Mouse (Mus musculus) hindbrain, embryonic 14.5 days (tissue): ENCODE data around the gene Gpr62. TPM values are rescaled to one million over a fixed set of nuclear protein-coding genes. Genes with fewer than 3 reads are reported as not detected.
A peak's percentile ranks its signal among the peaks of the same experiment; 100 is the strongest.

Experiments
- ATAC-seq: fragments of 200-750 bp; cut with Nextera tagmentation; 2 replicates; pipeline ENCODE4 v1.8.0; 2017; ENCODE audit warnings: moderate number of reproducible peaks, mild to moderate bottlenecking, moderate TSS enrichment, moderate library complexity; ENCODE audit not compliant: low FRiP score
- DNase-seq: peaks from one replicate; pipeline ENCODE4 v3.0.0-alpha.2; 2015; ENCODE audit warnings: low spot score
- H3K27ac ChIP-seq: fragments of 300-500 bp; sonication (generic); 2 replicates; pipeline ENCODE4 v1.5.1; 2014; ENCODE audit warnings: mild to moderate bottlenecking, moderate library complexity
- H3K27me3 ChIP-seq: fragments of 300-500 bp; sonication (generic); 2 replicates; pipeline ENCODE4 v1.6.1; 2014; ENCODE audit warnings: mild to moderate bottlenecking, low read length, mixed read lengths; ENCODE audit not compliant: control insufficient read depth, insufficient read depth
- H3K36me3 ChIP-seq: fragments of 300-500 bp; sonication (generic); replicated peaks from 2 replicates; pipeline ENCODE4 v1.6.1; 2014; ENCODE audit not compliant: control insufficient read depth, insufficient read depth
- H3K4me1 ChIP-seq: fragments of 300-500 bp; sonication (generic); replicated peaks from 2 replicates; pipeline ENCODE4 v1.6.1; 2014; ENCODE audit warnings: antibody characterized with exemption, low read length, mixed read lengths; ENCODE audit not compliant: control insufficient read depth, insufficient read depth
- H3K4me2 ChIP-seq: fragments of 300-500 bp; sonication (generic); replicated peaks from 2 replicates; pipeline ENCODE4 v1.6.1; 2014; ENCODE audit warnings: mild to moderate bottlenecking, moderate library complexity
- H3K4me3 ChIP-seq: fragments of 300-500 bp; sonication (generic); replicated peaks from 2 replicates; pipeline ENCODE4 v1.5.1; 2014; ENCODE audit warnings: mild to moderate bottlenecking, low read length
- H3K9ac ChIP-seq: fragments of 300-500 bp; sonication (generic); 2 replicates; pipeline ENCODE4 v1.6.1; 2014
- H3K9me3 ChIP-seq: fragments of 300-500 bp; sonication (generic); 2 replicates; pipeline ENCODE4 v1.6.1; 2016; ENCODE audit warnings: low read length; ENCODE audit not compliant: control insufficient read depth
- WGBS: fragments of 180-500 bp; shearing (Covaris S2); extraction: QIAGEN DNeasy Blood & Tissue Kit; methylation state at CpG from one replicate; pipeline ENCODE4 v1.1.7; 2014; 5-methylcytosine and 5-hydroxymethylcytosine counted together
- polyA plus RNA-seq: library from polyadenylated mRNA; unstranded; fragments of >200 nt; fragmentation: Nextera tagmentation; extraction: Ambion mirVana; gene quantifications from 2 replicates; pipeline ENCODE4 v1.2.1, GENCODE M21; 2014

Gpr62 gene
- polyA plus RNA-seq, 1 experiment from 2014 or later = 1.0 TPM

DNA sequence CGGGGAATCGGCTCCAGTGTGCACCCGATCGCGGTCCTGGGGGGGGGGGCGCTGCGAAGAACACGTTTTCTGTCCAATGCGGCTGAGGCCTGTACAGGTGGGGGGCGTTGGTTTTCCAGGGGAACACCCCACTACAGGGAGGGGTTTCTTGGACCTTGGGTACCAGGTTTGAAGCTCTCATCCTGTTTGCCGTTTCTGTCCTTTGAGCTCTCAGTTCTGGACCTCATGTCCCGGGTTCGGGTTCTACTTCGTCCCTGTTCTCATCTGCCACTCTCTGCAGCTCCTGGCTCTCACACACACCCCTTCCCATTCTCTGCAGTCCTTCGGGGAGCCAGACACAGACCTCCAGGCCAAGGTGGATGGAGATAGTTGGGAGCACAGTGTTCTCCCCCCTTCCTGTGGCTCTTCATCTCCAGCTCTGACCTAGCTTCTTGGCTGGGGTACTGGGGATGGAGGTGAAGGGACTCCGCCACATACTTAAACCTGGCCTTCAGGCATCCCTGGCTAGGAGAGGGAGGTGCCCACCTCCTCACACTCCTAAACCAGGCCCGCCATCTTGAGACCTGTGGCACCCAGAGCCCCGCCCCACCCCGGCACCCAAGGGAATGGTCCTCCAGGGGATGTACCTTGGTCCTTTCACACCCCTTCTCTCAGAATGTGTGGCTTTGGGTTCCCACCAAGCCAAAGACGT is 11.5 kb downstream of the Gpr62 start:
- H3K36me3 ChIP-seq = no peaks in the 10 kb centered on the region
- DNase-seq (no peak), ATAC-seq (no peak; the same call in 1 of the 2 replicates)
- WGBS = under 1% methylated on average over 14 of the region's 20 CpGs
- H3K27me3 ChIP-seq = no peaks in the 10 kb centered on the region
- peak overlapping the region; percentile 60 for H3K4me3 ChIP-seq
- no peaks in the 10 kb centered on the region for H3K9me3 ChIP-seq
- peak overlapping the region; percentile 91 for H3K9ac ChIP-seq
- H3K4me2 ChIP-seq = peak overlapping the region; percentile 96
- H3K27ac ChIP-seq = peak overlapping the region; percentile 81
- peaks cover 40% of the 10 kb centered on the region for H3K4me1 ChIP-seq

DNA sequence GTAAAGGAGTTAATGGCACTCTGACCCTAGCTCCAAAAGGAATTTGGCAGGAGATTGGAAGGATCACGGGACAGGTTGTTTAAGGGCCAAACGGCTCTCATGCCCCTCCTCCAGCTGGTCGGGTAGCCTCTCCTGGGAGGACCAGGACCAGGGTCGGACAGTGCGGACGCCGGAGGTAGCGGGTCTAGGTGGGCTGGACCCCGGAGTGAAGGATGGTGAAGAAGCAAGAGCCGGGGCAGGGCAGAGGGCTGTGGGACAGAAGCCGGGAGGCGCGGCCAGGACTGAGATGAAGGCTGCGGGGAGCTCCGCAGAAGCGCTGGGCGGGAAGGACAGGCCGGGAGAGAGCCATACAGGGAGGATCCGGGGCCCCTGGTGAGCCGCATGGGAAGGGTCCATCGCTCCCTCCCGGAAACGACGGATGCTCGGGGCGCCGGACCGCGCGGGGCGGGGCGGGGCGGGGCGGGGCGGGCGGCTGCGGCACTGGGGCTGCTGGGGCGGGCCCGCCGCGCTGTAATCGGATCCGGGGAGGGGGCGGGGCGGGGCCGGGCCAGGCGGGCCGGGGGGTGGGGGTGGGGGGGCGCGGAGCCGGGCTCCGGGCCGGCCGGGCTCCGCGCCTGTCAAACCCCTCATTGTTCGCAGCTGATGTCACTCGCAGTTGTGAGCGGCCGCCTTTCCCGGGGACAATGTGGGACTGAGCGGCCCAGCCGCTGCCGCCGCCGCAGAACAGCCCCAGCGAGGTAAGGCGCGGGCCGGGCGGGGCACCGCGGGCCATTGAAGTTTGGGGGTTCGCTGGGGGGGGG is 12.3 kb downstream of the Gpr62 start, which contains the start of gene Pcbp4:
Gene Pcbp4, plus strand, starts transcription at position 21 of the 800 bp plus-strand sequence.
- ATAC-seq (peak; percentile 65), DNase-seq (peak; percentile 57)
- no peaks in the 10 kb centered on the region for H3K9me3 ChIP-seq
- no peaks in the 10 kb centered on the region for H3K27me3 ChIP-seq
- H3K4me2 ChIP-seq = peak within 1 kb of the TSS; percentile 96
- H3K4me3 ChIP-seq = peak within 1 kb of the TSS; percentile 60
- peaks cover 44% of the 10 kb centered on the region for H3K4me1 ChIP-seq
- WGBS = 0% methylated on average over 36 of the region's 74 CpGs
- H3K27ac ChIP-seq = peak within 1 kb of the TSS; percentile 81
- no peaks in the 10 kb centered on the region for H3K36me3 ChIP-seq
- H3K9ac ChIP-seq = peak within 1 kb of the TSS; percentile 91

DNA sequence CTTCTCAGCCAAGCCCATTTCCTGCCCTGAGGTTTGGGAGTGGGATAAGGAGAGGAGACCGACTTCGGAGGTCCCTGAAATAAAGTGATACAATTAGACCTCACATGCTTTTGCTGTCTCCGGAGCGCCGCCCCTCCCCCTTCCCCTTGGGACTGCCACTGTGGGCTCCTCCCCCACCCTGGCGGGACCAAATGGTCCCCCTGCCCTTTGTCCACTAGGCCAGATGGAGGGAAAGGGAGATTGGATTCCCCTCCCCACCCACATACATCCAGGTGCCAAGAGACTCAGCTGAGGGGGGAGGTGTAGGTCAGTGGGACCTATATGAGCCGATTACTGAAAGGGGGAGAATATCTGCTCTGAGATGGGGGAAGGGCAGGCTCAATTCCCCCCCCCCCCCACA is 12.9 kb downstream of the Gpr62 start:
- Histone ChIP-seq H3K27me3 (no peaks in the 10 kb centered on the region), H3K9me3 (no peaks in the 10 kb centered on the region), H3K4me1 (peaks cover 45% of the 10 kb centered on the region), H3K36me3 (no peaks in the 10 kb centered on the region), H3K9ac (peak overlapping the region; percentile 91), H3K27ac (peak overlapping the region; percentile 81), H3K4me2 (peak overlapping the region; percentile 96), H3K4me3 (peak overlapping the region; percentile 60)
- under 1% methylated on average over 7 of the region's 7 CpGs for WGBS
- 0 out of 2 replicates have a peak, but pooled peaks have one; percentile 0 for ATAC-seq
- DNase-seq = no peak

DNA sequence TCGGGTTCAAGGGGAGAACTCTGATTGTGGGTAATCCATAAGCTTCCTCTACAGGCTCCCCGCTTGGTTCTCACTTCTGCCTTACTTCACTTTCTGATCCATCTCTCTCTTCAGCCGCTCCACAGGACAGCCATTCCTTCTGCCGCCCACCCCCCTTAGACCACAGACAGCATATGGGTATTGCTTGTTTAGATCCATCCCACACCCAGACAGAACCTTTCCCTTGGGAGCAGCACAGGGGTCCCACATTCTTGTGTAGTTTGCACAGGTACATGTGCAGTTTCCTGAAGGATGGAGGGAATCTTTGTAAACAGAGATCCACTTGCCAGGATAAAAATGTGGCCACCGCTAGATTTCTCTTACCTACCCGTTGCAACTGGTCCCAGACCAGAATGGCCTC is 13.4 kb downstream of the Gpr62 start:
- peak overlapping the region; percentile 96 for H3K4me2 ChIP-seq
- no peaks in the 10 kb centered on the region for H3K9me3 ChIP-seq
- peaks cover 44% of the 10 kb centered on the region for H3K4me1 ChIP-seq
- H3K9ac ChIP-seq = peak overlapping the region; percentile 91; the same call in 1 of the 2 replicates
- ATAC-seq (no peak), DNase-seq (no peak)
- no peaks in the 10 kb centered on the region for H3K27me3 ChIP-seq
- 21% methylated on average over 6 of the region's 6 CpGs for WGBS
- H3K36me3 ChIP-seq = no peaks in the 10 kb centered on the region
- no peak overlapping the region for H3K4me3 ChIP-seq
- peak overlapping the region; percentile 81; the same call in 1 of the 2 replicates for H3K27ac ChIP-seq

DNA sequence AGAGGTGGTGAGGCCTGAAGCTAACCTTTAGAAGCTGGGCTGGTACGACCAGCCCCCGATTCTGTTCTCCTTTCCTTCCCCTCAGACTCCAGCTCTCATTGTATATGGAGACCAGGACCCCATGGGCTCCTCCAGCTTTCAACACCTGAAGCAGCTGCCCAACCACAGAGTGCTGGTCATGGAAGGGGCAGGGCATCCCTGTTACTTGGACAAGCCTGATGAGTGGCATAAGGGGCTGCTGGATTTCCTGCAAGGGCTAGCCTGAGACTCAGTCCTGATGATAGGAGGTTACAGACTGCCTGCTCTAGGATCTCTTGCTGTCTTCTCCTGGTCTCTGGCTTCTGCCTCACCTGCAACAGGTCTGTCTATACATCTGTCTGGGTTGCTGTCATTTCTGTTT is 13.8 kb downstream of the Gpr62 start:
- WGBS = 65% methylated on average over 2 of the region's 2 CpGs
- DNase-seq = no peak
- H3K27ac ChIP-seq = no peak overlapping the region
- ATAC-seq = no peak
- H3K27me3 ChIP-seq = no peaks in the 10 kb centered on the region
- H3K4me3 ChIP-seq = no peak overlapping the region
- H3K9ac ChIP-seq = no peak overlapping the region
- peaks cover 41% of the 10 kb centered on the region for H3K4me1 ChIP-seq
- no peaks in the 10 kb centered on the region for H3K36me3 ChIP-seq
- no peak overlapping the region; the same call in 1 of the 2 replicates for H3K4me2 ChIP-seq
- H3K9me3 ChIP-seq = no peaks in the 10 kb centered on the region

DNA sequence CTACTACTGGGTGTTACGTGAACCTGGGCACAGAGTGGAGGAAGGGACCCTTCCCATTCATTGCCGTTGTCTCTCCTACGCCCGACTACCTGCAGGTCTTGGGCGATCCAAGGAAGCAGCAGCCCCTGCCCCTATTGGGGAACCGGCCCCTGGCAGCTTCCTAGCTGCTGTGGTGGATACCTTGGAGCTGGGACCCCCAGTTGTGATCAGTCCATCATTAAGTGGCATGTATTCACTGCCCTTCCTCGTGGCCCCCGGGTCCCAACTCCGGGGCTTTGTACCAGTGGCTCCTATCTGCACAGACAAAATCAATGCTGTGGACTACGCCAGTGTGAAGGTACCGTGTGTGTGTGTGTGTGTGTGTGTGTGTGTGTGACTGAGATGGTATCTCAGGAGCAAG is 14.4 kb downstream of the Gpr62 start:
- DNase-seq = no peak
- Histone ChIP-seq H3K9me3 (no peaks in the 10 kb centered on the region), H3K36me3 (no peaks in the 10 kb centered on the region), H3K27ac (no peak overlapping the region), H3K9ac (no peak overlapping the region), H3K4me2 (no peak overlapping the region), H3K4me1 (peaks cover 40% of the 10 kb centered on the region), H3K4me3 (no peak overlapping the region), H3K27me3 (no peaks in the 10 kb centered on the region)
- WGBS = 75% methylated on average over 11 of the region's 11 CpGs
- no peak for ATAC-seq

DNA sequence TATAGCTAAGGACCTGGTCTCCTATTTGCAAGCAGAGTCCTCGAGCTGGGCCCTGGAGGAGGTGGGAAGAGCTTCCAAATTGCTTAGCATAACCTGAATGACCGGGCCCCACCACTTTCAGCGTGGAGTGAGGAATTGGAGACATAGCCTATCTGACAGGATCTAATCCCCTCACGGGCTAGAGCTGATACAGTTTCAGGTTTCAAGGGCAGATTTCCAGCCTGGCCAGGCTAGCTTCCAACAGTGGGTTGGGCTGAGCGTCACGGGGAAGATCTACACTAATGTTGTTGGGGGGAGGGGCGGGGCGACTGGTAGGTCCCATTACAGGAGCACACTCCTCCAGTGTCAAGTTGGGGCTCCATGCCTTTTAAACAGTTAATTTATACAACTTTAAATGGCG is 15.1 kb downstream of the Gpr62 start:
- 31% methylated on average over 9 of the region's 9 CpGs for WGBS
- Histone ChIP-seq H3K4me2 (no peak overlapping the region), H3K27ac (no peak overlapping the region)

DNA sequence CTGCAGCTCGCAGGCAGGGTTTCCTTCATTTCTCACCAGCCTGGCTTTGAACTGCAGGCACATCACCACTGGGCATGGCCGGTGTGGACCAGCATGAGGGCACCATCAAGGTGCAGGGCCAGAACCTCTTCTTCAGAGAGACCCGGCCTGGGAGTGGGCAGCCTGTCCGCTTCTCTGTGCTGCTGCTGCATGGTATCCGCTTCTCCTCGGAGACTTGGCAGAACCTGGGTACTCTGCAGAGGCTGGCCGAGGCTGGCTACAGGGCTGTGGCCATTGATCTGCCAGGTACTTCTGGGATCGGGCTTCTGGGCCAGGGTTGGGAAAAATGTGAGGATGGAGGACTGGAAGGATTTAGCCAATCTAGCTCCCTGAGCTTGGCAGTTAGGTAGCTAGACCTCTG is 15.8 kb downstream of the Gpr62 start:
- WGBS = 89% methylated on average over 8 of the region's 8 CpGs
- no peaks in the 10 kb centered on the region for H3K27me3 ChIP-seq
- no peak overlapping the region for H3K4me3 ChIP-seq
- no peak overlapping the region for H3K27ac ChIP-seq
- no peak overlapping the region for H3K4me2 ChIP-seq
- H3K36me3 ChIP-seq = no peaks in the 10 kb centered on the region
- peaks cover 28% of the 10 kb centered on the region for H3K4me1 ChIP-seq
- DNase-seq = no peak
- ATAC-seq = no peak
- H3K9me3 ChIP-seq = no peaks in the 10 kb centered on the region
- no peak overlapping the region for H3K9ac ChIP-seq

More for the DNA sequence above, 15.1 kb downstream of the Gpr62 start:
- H3K4me1 ChIP-seq = peaks cover 34% of the 10 kb centered on the region
- H3K36me3 ChIP-seq = no peaks in the 10 kb centered on the region
- no peak overlapping the region for H3K4me3 ChIP-seq
- H3K9me3 ChIP-seq = no peaks in the 10 kb centered on the region
- H3K27me3 ChIP-seq = no peaks in the 10 kb centered on the region
- no peak for ATAC-seq
- no peak for DNase-seq
- no peak overlapping the region for H3K9ac ChIP-seq

DNA sequence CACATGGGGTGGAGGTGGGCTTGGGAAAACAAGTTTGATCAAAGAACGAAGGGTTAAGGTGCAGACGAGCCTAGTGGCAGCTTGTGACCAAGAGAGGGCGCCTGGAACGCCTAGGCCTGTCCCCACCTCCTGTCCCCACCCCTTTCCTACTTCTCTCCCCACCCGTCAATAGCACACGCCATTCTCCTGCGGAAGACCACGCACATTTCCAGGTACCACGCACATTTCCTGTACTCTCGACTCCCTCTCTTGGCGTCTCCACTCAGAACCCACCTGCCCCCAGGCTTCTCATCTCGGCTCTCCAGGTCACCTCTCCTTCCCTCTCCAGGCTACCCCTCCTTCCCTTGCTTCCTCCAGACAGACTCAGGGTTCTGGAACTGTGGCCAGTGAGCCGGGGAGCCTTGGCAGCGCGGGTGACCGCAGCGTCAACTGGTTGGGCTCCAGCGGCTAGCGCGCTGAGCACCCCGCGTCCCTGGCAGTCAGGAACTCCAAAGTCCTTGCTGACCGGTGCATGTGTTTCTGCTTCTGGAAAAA is 17.2 kb downstream of the Gpr62 start:
- Histone ChIP-seq H3K9me3 (no peaks in the 10 kb centered on the region), H3K27me3 (no peaks in the 10 kb centered on the region), H3K4me3 (peak overlapping the region; percentile 34), H3K9ac (peak overlapping the region; percentile 62), H3K4me2 (peak overlapping the region; percentile 66), H3K4me1 (peaks cover 28% of the 10 kb centered on the region), H3K27ac (0 out of 2 replicates have a peak overlapping the region, but pooled peaks have one; percentile 36), H3K36me3 (no peaks in the 10 kb centered on the region)
- ATAC-seq (peak; percentile 55), DNase-seq (peak; percentile 68)
- 2% methylated on average over 23 of the region's 23 CpGs for WGBS
